Mouse (Mus musculus) forebrain, embryonic 11.5 days (tissue): ENCODE measurements at regions not wholly inside any gene's neighbourhood (a gene's known extent, or its start where the extent isn't known, plus 50 kb on each side); places are given as distances from the start of the nearest gene placed in this dataset.

Experiments
- ATAC-seq: fragments of 200-750 bp; cut with Nextera tagmentation; replicated peaks from 2 replicates; pipeline ENCODE4 v1.8.0; 2017; ENCODE audit warnings: moderate TSS enrichment; ENCODE audit not compliant: low FRiP score
- DNase-seq: peaks from one replicate; pipeline ENCODE4 v3.0.0-alpha.2; 2017; ENCODE audit warnings: low spot score
- H3K27ac ChIP-seq: fragments of 300-500 bp; sonication (generic); 2 replicates; pipeline ENCODE4 v1.5.1; 2014; ENCODE audit warnings: low read depth, low read length
- H3K27me3 ChIP-seq: fragments of 300-500 bp; sonication (generic); 2 replicates; pipeline ENCODE4 v1.6.1; 2014; ENCODE audit warnings: mild to moderate bottlenecking, low read length, mixed read lengths; ENCODE audit not compliant: control insufficient read depth, insufficient read depth
- H3K36me3 ChIP-seq: fragments of 300-500 bp; sonication (generic); 2 replicates; pipeline ENCODE4 v1.6.1; 2014; ENCODE audit warnings: mild to moderate bottlenecking, low read length, moderate library complexity, mixed read lengths; ENCODE audit not compliant: control insufficient read depth, insufficient read depth
- H3K4me1 ChIP-seq: fragments of 300-500 bp; sonication (generic); replicated peaks from 2 replicates; pipeline ENCODE4 v1.6.1; 2014; ENCODE audit warnings: low read length, mixed read lengths; ENCODE audit not compliant: control insufficient read depth, insufficient read depth
- H3K4me2 ChIP-seq: fragments of 300-500 bp; sonication (generic); 2 replicates; pipeline ENCODE4 v1.6.1; 2014; ENCODE audit warnings: low read depth, mild to moderate bottlenecking, low read length, moderate library complexity, mixed read lengths; ENCODE audit not compliant: severe bottlenecking
- H3K4me3 ChIP-seq: fragments of 300-500 bp; sonication (generic); 2 replicates; pipeline ENCODE4 v1.5.1; 2014; ENCODE audit warnings: low read depth, low read length
- H3K9ac ChIP-seq: fragments of 300-500 bp; sonication (generic); 2 replicates; pipeline ENCODE4 v1.6.1; 2014; ENCODE audit warnings: low read length
- H3K9me3 ChIP-seq: fragments of 300-500 bp; sonication (generic); 2 replicates; pipeline ENCODE4 v1.6.1; 2016; ENCODE audit warnings: low read length, mixed read lengths; ENCODE audit not compliant: control insufficient read depth
- WGBS: fragments of 180-500 bp; shearing (Covaris S2); extraction: QIAGEN DNeasy Blood & Tissue Kit; methylation state at CpG from one replicate; pipeline ENCODE4 v1.1.7; 2014; 5-methylcytosine and 5-hydroxymethylcytosine counted together

GRCm38 (mm10) chr4:148363366-148364121 lies 75.8 kb upstream of the Disp3 start:
- no peaks in the 10 kb centered on the region for H3K36me3 ChIP-seq
- no peak for DNase-seq
- H3K4me2 ChIP-seq = no peak overlapping the region
- H3K9ac ChIP-seq = no peak overlapping the region
- no peaks in the 10 kb centered on the region for H3K9me3 ChIP-seq
- no peaks in the 10 kb centered on the region for H3K4me1 ChIP-seq
- H3K27ac ChIP-seq = no peak overlapping the region
- 89% methylated on average over 10 of the region's 10 CpGs for WGBS
- H3K27me3 ChIP-seq = no peaks in the 10 kb centered on the region
- ATAC-seq = no peak
- H3K4me3 ChIP-seq = no peak overlapping the region

- Histone ChIP-seq H3K9me3 (no peaks in the 10 kb centered on the region), H3K4me2 (no peak overlapping the region), H3K36me3 (no peaks in the 10 kb centered on the region), H3K9ac (no peak overlapping the region), H3K27me3 (no peaks in the 10 kb centered on the region), H3K27ac (no peak overlapping the region), H3K4me1 (no peaks in the 10 kb centered on the region), H3K4me3 (no peak overlapping the region)
- 86% methylated on average over 9 of the region's 9 CpGs for WGBS
- DNase-seq (no peak), ATAC-seq (no peak)
These were observed 73.2 kb upstream of the Disp3 start for GRCm38 (mm10) chr4:148360931-148361330.

GRCm38 (mm10) chr4:148358336-148358735 lies 70.6 kb upstream of the Disp3 start:
- ATAC-seq (no peak), DNase-seq (no peak)
- WGBS = 64% methylated on average over 4 of the region's 4 CpGs
- Histone ChIP-seq H3K27me3 (no peaks in the 10 kb centered on the region), H3K9me3 (peaks cover under 1% of the 10 kb centered on the region; the same call in 1 of the 2 replicates), H3K4me1 (no peaks in the 10 kb centered on the region), H3K4me2 (no peak overlapping the region), H3K9ac (no peak overlapping the region), H3K36me3 (no peaks in the 10 kb centered on the region), H3K4me3 (no peak overlapping the region), H3K27ac (no peak overlapping the region)

- DNase-seq (no peak), ATAC-seq (no peak)
- H3K9me3 ChIP-seq = peaks cover 7% of the 10 kb centered on the region
- 79% methylated on average over 10 of the region's 10 CpGs for WGBS
- no peak overlapping the region for H3K27ac ChIP-seq
- no peaks in the 10 kb centered on the region for H3K36me3 ChIP-seq
- H3K4me3 ChIP-seq = no peak overlapping the region
- H3K27me3 ChIP-seq = no peaks in the 10 kb centered on the region
- H3K9ac ChIP-seq = no peak overlapping the region
- H3K4me1 ChIP-seq = no peaks in the 10 kb centered on the region
- H3K4me2 ChIP-seq = no peak overlapping the region
These were observed 69.5 kb upstream of the Disp3 start for GRCm38 (mm10) chr4:148357221-148357621.

- H3K4me2 ChIP-seq = no peak overlapping the region
- DNase-seq (no peak), ATAC-seq (no peak)
- H3K9ac ChIP-seq = no peak overlapping the region
- no peaks in the 10 kb centered on the region for H3K27me3 ChIP-seq
- 74% methylated on average over 3 of the region's 3 CpGs for WGBS
- peaks cover 7% of the 10 kb centered on the region for H3K9me3 ChIP-seq
- no peak overlapping the region for H3K27ac ChIP-seq
- H3K36me3 ChIP-seq = no peaks in the 10 kb centered on the region
- H3K4me3 ChIP-seq = no peak overlapping the region
- no peaks in the 10 kb centered on the region for H3K4me1 ChIP-seq
These were observed 68.9 kb upstream of the Disp3 start for GRCm38 (mm10) chr4:148356654-148357053.

- H3K9ac ChIP-seq = no peak overlapping the region
- no peaks in the 10 kb centered on the region for H3K36me3 ChIP-seq
- no peaks in the 10 kb centered on the region for H3K27me3 ChIP-seq
- WGBS = 83% methylated on average over 3 of the region's 3 CpGs
- DNase-seq (no peak), ATAC-seq (no peak)
- no peak overlapping the region for H3K4me2 ChIP-seq
- no peak overlapping the region for H3K27ac ChIP-seq
- no peaks in the 10 kb centered on the region for H3K4me1 ChIP-seq
- H3K9me3 ChIP-seq = peaks cover 7% of the 10 kb centered on the region
- no peak overlapping the region for H3K4me3 ChIP-seq
These were observed 66.2 kb upstream of the Disp3 start for GRCm38 (mm10) chr4:148353969-148354368.

GRCm38 (mm10) chr4:148352690-148353089 lies 64.9 kb upstream of the Disp3 start:
- no peak overlapping the region for H3K9ac ChIP-seq
- DNase-seq (no peak), ATAC-seq (no peak)
- no peak overlapping the region for H3K4me3 ChIP-seq
- WGBS = 92% methylated on average over 5 of the region's 5 CpGs
- no peak overlapping the region for H3K27ac ChIP-seq
- H3K36me3 ChIP-seq = no peaks in the 10 kb centered on the region
- H3K27me3 ChIP-seq = no peaks in the 10 kb centered on the region
- H3K9me3 ChIP-seq = peaks cover 7% of the 10 kb centered on the region
- no peaks in the 10 kb centered on the region for H3K4me1 ChIP-seq
- H3K4me2 ChIP-seq = no peak overlapping the region

- no peak for ATAC-seq
- Histone ChIP-seq H3K27ac (no peak overlapping the region), H3K36me3 (no peaks in the 10 kb centered on the region), H3K4me2 (no peak overlapping the region), H3K9me3 (no peaks in the 10 kb centered on the region), H3K4me1 (no peaks in the 10 kb centered on the region), H3K27me3 (no peaks in the 10 kb centered on the region), H3K4me3 (no peak overlapping the region), H3K9ac (no peak overlapping the region)
- DNase-seq = no peak
- 86% methylated on average over 8 of the region's 8 CpGs for WGBS
These were observed 53.9 kb upstream of the Disp3 start for GRCm38 (mm10) chr4:148341531-148342157.

- no peak overlapping the region for H3K4me2 ChIP-seq
- H3K4me3 ChIP-seq = no peak overlapping the region
- ATAC-seq (no peak), DNase-seq (no peak)
- no peaks in the 10 kb centered on the region for H3K4me1 ChIP-seq
- no peak overlapping the region for H3K27ac ChIP-seq
- WGBS = 68% methylated on average over 9 of the region's 9 CpGs
- no peaks in the 10 kb centered on the region for H3K36me3 ChIP-seq
- H3K27me3 ChIP-seq = no peaks in the 10 kb centered on the region
- no peak overlapping the region for H3K9ac ChIP-seq
- no peaks in the 10 kb centered on the region for H3K9me3 ChIP-seq
These were observed 52.6 kb upstream of the Disp3 start for GRCm38 (mm10) chr4:148340342-148340741.
